Mouse (Mus musculus) heart, postnatal 0 days (tissue): Measurements from ENCODE around the gene Shcbp1l. TPM values are rescaled to one million over a fixed set of nuclear protein-coding genes. Genes with fewer than 3 reads are reported as not detected.

Experiments used
- ATAC-seq: fragments of 200-750 bp; cut with Nextera tagmentation; 2 replicates; pipeline ENCODE4 v1.8.0; 2017; ENCODE audit warnings: low read depth, moderate number of reproducible peaks, moderate library complexity; ENCODE audit not compliant: insufficient read depth
- DNase-seq: peaks from one replicate; pipeline ENCODE4 v3.0.0-alpha.2; 2016; ENCODE audit warnings: low spot score
- H3K27ac ChIP-seq: fragments of 300-500 bp; sonication (generic); 2 replicates; pipeline ENCODE4 v1.5.1; 2014; ENCODE audit warnings: low read depth, mild to moderate bottlenecking
- H3K27me3 ChIP-seq: fragments of 300-500 bp; sonication (generic); 2 replicates; pipeline ENCODE4 v1.6.1; 2014; ENCODE audit warnings: low read length, mixed read lengths; ENCODE audit not compliant: control insufficient read depth, insufficient read depth
- H3K36me3 ChIP-seq: fragments of 300-500 bp; sonication (generic); replicated peaks from 2 replicates; pipeline ENCODE4 v1.6.1; 2014; ENCODE audit warnings: low read length, mixed read lengths; ENCODE audit not compliant: control insufficient read depth, insufficient read depth
- H3K4me1 ChIP-seq: fragments of 300-500 bp; sonication (generic); 2 replicates; pipeline ENCODE4 v1.6.1; 2014; ENCODE audit warnings: antibody characterized with exemption; ENCODE audit not compliant: control insufficient read depth, insufficient read depth
- H3K4me2 ChIP-seq: fragments of 300-500 bp; sonication (generic); 2 replicates; pipeline ENCODE4 v1.6.1; 2014; ENCODE audit warnings: low read depth, mild to moderate bottlenecking, low read length, moderate library complexity
- H3K4me3 ChIP-seq: fragments of 300-500 bp; sonication (generic); 2 replicates; pipeline ENCODE4 v1.5.1; 2014; ENCODE audit warnings: low read depth, low read length
- H3K9ac ChIP-seq: fragments of 300-500 bp; sonication (generic); replicated peaks from 2 replicates; pipeline ENCODE4 v1.6.1; 2014; ENCODE audit warnings: low read depth, low read length, mixed read lengths
- H3K9me3 ChIP-seq: fragments of 300-500 bp; sonication (generic); replicated peaks from 2 replicates; pipeline ENCODE4 v1.6.1; 2016; ENCODE audit warnings: low read length; ENCODE audit not compliant: control insufficient read depth
- CTCF ChIP-seq: IDR thresholded peaks from 2 replicates; pipeline ENCODE4 v1.5.1; 2016; ENCODE audit warnings: antibody characterized with exemption, control low read depth, low read depth
- EP300 ChIP-seq: IDR thresholded peaks from 2 replicates; pipeline ENCODE4 v1.6.1; 2016; ENCODE audit warnings: antibody characterized with exemption, low read depth
- WGBS: fragments of 180-500 bp; shearing (Covaris S2); extraction: QIAGEN DNeasy Blood & Tissue Kit; methylation state at CpG from one replicate; pipeline ENCODE4 v1.1.7; 2014; 5-methylcytosine and 5-hydroxymethylcytosine counted together
- polyA plus RNA-seq: library from polyadenylated mRNA; unstranded; fragments of >200 nt; fragmentation: Nextera tagmentation; extraction: Ambion mirVana; gene quantifications from 2 replicates; pipeline ENCODE4 v1.2.1, GENCODE M21; 2015
- total RNA-seq: library from RNA; depleted of rRNA; stranded (reverse); fragments of >200 nt; gene quantifications from 2 replicates; pipeline ENCODE4 v1.2.3, GENCODE M21; 2014; ENCODE audit warnings: low replicate concordance

Gene Shcbp1l
- total and polyA plus RNA-seq, 2 experiments from 2014 or later: not detected

GRCm38 (mm10) chr1:153424271-153424670 lies 691 bp upstream of the Shcbp1l start:
- H3K4me3 ChIP-seq: peak overlapping the region; percentile 40
- 0 out of 2 replicates have a peak, but pooled peaks cover 3% of the 10 kb centered on the region for H3K27me3 ChIP-seq
- no peak overlapping the region for H3K27ac ChIP-seq
- WGBS: 23% methylated on average over 12 of the region's 12 CpGs
- no peak overlapping the region for H3K9ac ChIP-seq
- no peaks in the 10 kb centered on the region for H3K36me3 ChIP-seq
- TF ChIP-seq EP300 (no peak), CTCF (no peak)
- H3K4me2 ChIP-seq: peak overlapping the region; percentile 67
- no peaks in the 10 kb centered on the region for H3K9me3 ChIP-seq
- DNase-seq (peak; percentile 17), ATAC-seq (peak; percentile 37; the same call in 1 of the 2 replicates)
- H3K4me1 ChIP-seq: no peaks in the 10 kb centered on the region

DNA sequence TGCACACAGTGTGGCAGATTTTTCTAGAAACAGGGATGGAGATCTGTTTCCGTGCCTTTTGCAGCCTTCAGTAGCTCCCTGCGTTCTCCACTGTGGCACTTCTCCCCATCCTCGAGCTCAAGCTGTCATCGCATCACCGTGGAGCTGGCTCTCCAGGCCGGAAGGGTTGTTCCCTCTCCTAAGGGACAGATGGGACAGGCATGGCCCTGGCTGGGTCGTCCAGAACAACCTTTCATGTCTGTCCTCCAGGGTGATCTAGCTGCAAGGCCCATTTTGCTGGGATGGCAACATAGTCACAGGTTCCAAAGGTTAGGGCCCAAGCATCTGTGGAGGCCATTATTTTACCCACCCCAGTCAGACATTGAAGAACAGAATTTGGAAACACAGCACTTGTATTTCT lies 6.2 kb downstream of the Shcbp1l start:
- Histone ChIP-seq H3K9me3 (no peaks in the 10 kb centered on the region), H3K9ac (no peak overlapping the region), H3K4me2 (no peak overlapping the region), H3K4me1 (no peaks in the 10 kb centered on the region), H3K36me3 (no peaks in the 10 kb centered on the region), H3K27me3 (no peaks in the 10 kb centered on the region), H3K27ac (no peak overlapping the region), H3K4me3 (no peak overlapping the region)
- DNase-seq: no peak
- WGBS: 45% methylated on average over 7 of the region's 7 CpGs
- no peak for TF ChIP-seq EP300
- no peak for TF ChIP-seq CTCF
- ATAC-seq: no peak

GRCm38 (mm10) chr1:153431701-153432100 lies 6.7 kb downstream of the Shcbp1l start:
- Histone ChIP-seq H3K27ac (no peak overlapping the region), H3K4me2 (no peak overlapping the region), H3K4me1 (no peaks in the 10 kb centered on the region), H3K4me3 (no peak overlapping the region), H3K9me3 (no peaks in the 10 kb centered on the region), H3K27me3 (no peaks in the 10 kb centered on the region), H3K9ac (no peak overlapping the region), H3K36me3 (no peaks in the 10 kb centered on the region)
- DNase-seq (no peak), ATAC-seq (no peak)
- TF ChIP-seq CTCF (no peak), EP300 (no peak)
- WGBS: 82% methylated on average over 10 of the region's 10 CpGs

- Histone ChIP-seq H3K4me3 (no peak overlapping the region), H3K27ac (no peak overlapping the region), H3K27me3 (no peaks in the 10 kb centered on the region), H3K9me3 (no peaks in the 10 kb centered on the region), H3K4me1 (no peaks in the 10 kb centered on the region), H3K9ac (no peak overlapping the region), H3K4me2 (no peak overlapping the region), H3K36me3 (no peaks in the 10 kb centered on the region)
- DNase-seq (no peak), ATAC-seq (no peak)
- TF ChIP-seq CTCF (no peak), EP300 (no peak)
- WGBS: 98% methylated on average over 2 of the region's 2 CpGs
Observed at GRCm38 (mm10) chr1:153432329-153432728, 7.4 kb downstream of the Shcbp1l start.

- TF ChIP-seq CTCF: no peak; the same call in 1 of the 2 replicates
- TF ChIP-seq EP300: no peak
- H3K4me2 ChIP-seq: no peak overlapping the region
- WGBS: 77% methylated on average over 5 of the region's 5 CpGs
- no peaks in the 10 kb centered on the region for H3K9me3 ChIP-seq
- ATAC-seq (no peak), DNase-seq (no peak)
- no peaks in the 10 kb centered on the region for H3K4me1 ChIP-seq
- no peaks in the 10 kb centered on the region for H3K36me3 ChIP-seq
- no peak overlapping the region for H3K4me3 ChIP-seq
- H3K9ac ChIP-seq: no peak overlapping the region
- no peak overlapping the region for H3K27ac ChIP-seq
- no peaks in the 10 kb centered on the region for H3K27me3 ChIP-seq
Observed at GRCm38 (mm10) chr1:153433851-153434589, 9.1 kb downstream of the Shcbp1l start.

GRCm38 (mm10) chr1:153437536-153437935 lies 12.6 kb downstream of the Shcbp1l start:
- ATAC-seq (no peak), DNase-seq (no peak)
- no peaks in the 10 kb centered on the region for H3K27me3 ChIP-seq
- no peaks in the 10 kb centered on the region for H3K36me3 ChIP-seq
- no peak overlapping the region for H3K4me3 ChIP-seq
- no peaks in the 10 kb centered on the region for H3K4me1 ChIP-seq
- TF ChIP-seq CTCF (no peak), EP300 (no peak)
- H3K9me3 ChIP-seq: no peaks in the 10 kb centered on the region; the same call in 1 of the 2 replicates
- WGBS: 79% methylated on average over 11 of the region's 11 CpGs
- H3K9ac ChIP-seq: no peak overlapping the region
- H3K27ac ChIP-seq: no peak overlapping the region
- H3K4me2 ChIP-seq: no peak overlapping the region
